Mouse (Mus musculus) heart, postnatal 0 days (tissue): ENCODE results near the gene Gm14862.

Source experiments
- CTCF ChIP-seq: IDR thresholded peaks from 2 replicates; pipeline ENCODE4 v1.5.1; 2016; ENCODE audit warnings: antibody characterized with exemption, control low read depth, low read depth
- EP300 ChIP-seq: IDR thresholded peaks from 2 replicates; pipeline ENCODE4 v1.6.1; 2016; ENCODE audit warnings: antibody characterized with exemption, low read depth

- TF ChIP-seq CTCF (no peak), EP300 (no peak)
These were observed 15.3 kb upstream of the Gm14862 start for GRCm38 (mm10) chrX:9271947-9272459.
